Mouse (Mus musculus): Measurements from ENCODE around the gene Ndufab1.
"Not testable (repeated sequence)": the region's sequence is repeated elsewhere in the genome, so short reads cannot be mapped to it uniquely, and the experiment has no call there.

Gene Ndufab1

DNA sequence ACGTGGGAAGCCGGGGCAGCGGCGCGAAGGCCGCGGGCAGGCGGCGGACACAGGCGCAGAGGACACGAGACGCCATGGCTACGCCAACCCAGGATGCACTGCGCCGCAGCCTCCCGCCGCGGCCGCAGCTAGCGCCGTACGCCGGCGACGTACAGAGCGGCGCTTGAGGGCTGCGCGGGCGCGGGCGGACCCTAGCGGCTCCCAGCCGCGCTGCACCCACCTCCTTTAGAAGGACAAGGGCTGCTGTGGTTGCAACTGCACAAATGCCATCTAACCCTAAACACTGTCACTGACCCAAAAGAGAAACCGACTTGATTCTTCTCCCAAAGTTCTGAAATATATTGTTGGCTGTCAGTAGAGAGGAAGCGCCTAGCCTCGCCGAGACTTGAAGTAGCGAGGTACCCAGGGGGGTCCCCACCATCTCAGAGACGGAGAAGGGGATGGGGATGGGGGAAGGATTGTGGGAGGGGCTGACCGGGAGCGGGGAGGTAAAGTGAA, at the start of gene Ndufab1:
Gene Ndufab1 (minus strand): TSS at position 140 of the 498 bp plus-strand sequence.
- peak; percentile 75 for DNase-seq (ENCODE audit: low spot score)

DNA sequence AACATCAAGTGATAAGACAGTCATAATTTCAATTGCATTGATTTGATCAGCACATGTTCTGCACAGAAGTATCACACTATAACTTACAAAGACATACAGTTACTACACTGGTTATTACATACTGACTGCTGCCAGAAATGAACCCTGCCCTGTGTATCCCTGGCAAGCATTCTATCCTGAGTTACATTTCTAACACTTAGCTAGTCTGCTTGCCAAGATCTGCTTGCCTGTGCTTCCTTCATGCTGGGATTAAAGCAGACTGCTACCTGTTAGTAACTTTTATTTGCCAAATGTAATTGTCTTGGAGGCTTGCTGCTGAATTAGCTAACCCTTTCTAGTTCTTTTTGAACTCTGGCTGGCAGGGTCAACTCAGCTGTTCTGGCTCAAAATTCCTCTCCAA, 39.3 kb upstream of the Ndufab1 start:
- DNase-seq (ENCODE audit: low spot score), result no peak

GRCm38 (mm10) chr7:122138190-122138589, 36.5 kb upstream of the Ndufab1 start:
- no peak for DNase-seq (ENCODE audit: low spot score)

DNA sequence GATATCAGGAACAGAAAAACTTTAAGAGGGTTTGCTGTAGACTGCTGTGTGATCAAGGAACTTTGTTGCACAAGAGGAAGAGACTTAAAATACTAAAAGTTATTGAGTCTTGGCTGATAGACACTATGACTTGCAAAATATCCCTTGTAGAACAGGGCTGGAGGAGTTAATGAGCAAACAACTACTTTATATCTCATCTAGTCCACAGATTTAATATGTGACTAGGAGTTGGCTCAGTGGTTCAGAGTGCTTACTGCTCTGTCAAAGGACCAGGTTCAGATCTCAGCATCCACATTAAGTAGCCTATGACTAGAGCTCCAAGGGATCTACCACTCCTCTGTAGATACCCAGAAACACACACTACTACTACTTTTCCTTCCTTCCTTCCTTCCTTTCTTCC, 35.4 kb upstream of the Ndufab1 start:
- no peak for DNase-seq (ENCODE audit: low spot score)

- no peak for DNase-seq (ENCODE audit: low spot score)
Measured at GRCm38 (mm10) chr7:122135070-122135469, 33.4 kb upstream of the Ndufab1 start.

GRCm38 (mm10) chr7:122133338-122133625, 31.6 kb upstream of the Ndufab1 start:
- DNase-seq (ENCODE audit: low spot score), result no peak

DNA sequence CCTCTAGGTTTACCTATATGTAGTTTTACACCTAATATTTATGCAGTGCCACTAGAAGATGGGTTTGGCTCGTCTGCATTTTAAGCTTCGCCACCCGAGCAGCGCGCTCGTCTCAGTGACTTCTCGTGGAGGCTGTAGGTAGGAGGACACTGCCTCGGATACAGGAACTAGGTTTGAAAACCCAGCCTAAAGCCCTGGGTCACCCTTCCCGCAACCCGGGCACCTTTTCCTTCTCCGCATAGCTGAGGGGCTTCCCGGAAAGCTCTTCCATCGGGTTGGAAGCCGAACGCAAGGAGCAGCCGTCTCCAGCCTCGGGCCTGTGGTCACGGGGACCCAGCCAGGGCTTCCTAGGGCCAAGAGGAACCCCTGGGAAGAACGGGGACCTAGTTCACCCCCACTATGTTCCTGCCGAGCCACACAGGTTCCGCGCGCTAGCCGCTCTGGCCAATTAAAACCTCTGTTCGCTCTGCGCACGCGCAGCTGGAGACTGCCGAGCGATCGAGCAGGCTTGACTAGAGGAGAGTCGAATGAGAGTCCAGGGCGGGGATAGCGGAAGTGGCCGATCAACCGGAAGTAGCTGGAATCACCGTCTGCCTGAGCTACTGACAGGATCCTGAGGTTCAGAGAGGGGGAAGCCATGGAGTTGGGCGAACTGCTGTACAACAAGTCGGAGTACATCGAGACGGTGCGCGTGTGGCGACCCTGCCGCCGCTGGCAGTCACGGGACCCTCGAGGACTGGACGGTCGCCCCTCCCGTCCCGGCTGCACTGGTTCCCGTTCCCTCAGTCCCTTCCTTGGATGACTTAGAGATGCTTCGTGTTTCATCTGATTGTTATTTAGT, 31.0 kb upstream of the Ndufab1 start, which contains the start of the genes Palb2 and Dctn5:
Gene Palb2 (minus strand): TSS at position 489 of the 841 bp plus-strand sequence.
Gene Dctn5 (plus strand): TSS at position 545 of the 841 bp plus-strand sequence.
- DNase-seq (ENCODE audit: low spot score), result peak; percentile 97

- DNase-seq (ENCODE audit: low spot score), result no peak
Measured at GRCm38 (mm10) chr7:122131834-122132233, 30.1 kb upstream of the Ndufab1 start.

- DNase-seq (ENCODE audit: low spot score), result no peak
Measured at GRCm38 (mm10) chr7:122126946-122127345, 25.3 kb upstream of the Ndufab1 start.

DNA sequence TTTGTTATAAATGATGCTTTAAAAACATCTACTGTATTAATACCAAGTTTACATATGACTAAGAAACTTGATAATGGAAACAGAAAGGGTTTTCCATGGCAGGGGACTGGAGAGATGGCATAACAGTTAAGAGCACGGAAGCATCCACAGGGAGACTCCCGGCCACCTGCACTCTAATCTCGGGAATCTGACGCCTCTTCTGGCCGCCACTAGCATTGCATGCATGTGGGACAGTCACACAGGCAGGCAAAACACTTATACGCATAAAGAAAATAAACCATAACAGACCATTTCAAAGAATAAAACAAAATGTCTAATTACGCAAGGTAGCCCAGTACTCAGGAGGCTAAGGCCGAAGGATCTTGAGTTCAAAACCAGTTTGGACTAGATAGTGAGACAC, 23.9 kb upstream of the Ndufab1 start:
- no peak for DNase-seq (ENCODE audit: low spot score)

DNA sequence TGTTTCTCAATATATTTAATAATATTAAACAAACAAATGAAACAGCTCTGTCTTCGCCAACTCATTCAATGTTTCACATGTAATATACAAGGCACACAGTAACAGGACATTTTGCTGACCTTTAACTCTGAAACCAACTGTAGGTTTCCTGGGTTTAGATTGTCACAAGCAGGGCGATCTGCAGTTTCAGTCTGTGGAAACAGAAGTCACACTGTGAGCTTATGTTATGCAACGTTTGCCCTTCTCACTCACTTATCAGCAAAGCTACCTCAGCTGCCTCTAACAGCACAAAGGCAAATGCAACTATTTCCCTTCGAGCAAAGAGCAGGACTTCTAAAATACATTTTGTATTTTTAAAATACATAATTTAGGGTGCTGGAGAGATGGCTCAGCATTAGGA, 21.8 kb upstream of the Ndufab1 start:
- DNase-seq (ENCODE audit: low spot score), result no peak

- no peak for DNase-seq (ENCODE audit: low spot score)
Measured at GRCm38 (mm10) chr7:122108206-122108605, 6.5 kb upstream of the Ndufab1 start.

DNA sequence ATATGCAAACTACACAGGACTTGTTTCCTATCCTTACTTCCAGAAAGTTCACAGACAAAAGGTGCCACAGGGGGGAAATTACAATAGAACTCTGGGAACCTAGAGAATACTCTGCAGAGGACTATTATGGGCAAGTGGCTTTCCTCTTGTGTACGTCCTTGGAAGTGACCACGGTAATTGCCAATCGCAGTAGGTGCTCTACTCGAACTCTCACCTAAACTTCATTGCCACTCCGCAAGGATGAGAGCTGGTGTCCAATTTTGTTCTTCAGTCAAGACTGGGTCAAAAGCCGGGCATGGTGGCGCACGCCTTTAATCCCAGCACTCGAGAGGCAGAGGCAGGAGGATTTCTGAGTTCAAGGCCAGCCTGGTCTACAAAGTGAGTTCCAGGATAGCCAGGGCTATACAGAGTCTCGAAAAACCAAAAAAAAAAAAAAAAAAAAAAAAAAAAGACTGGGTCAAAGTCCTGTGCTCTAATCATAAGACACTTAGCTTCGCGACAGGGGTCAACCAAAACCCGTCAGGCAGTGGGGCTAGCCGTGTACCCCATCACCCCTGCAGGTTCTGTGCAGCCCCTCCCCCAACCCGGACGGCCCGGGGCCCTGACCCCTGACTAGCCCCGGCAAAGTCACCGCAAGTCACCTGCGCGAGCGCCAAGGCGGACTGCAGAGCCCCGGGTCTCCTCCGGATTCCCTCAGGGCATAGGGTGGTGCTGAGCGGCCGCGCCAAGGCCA, 506 bp downstream of the Ndufab1 start:
- DNase-seq (ENCODE audit: low spot score), result not testable (repeated sequence)

DNA sequence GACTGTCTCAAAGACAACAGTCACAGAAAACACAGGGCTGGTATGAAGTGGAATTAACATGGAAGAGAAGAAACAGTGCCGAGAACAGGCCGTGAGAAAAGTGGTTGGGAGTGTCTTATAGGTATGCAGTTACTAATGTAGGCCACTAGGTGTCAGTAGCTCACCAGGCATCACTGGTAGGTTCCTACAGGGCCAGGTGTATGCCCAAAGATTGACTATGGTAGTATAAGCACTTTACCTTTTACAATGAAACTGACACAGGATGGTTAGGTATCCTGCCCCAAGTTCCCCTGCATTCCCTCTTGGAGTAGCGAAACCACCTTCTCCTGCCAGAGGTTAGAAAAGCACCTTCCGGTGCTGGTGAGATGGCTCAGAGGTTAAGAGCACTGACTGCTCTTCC, 2.5 kb downstream of the Ndufab1 start:
- DNase-seq (ENCODE audit: low spot score), result peak; percentile 13

GRCm38 (mm10) chr7:122098009-122098408, 3.7 kb downstream of the Ndufab1 start:
- DNase-seq (ENCODE audit: low spot score), result no peak

DNA sequence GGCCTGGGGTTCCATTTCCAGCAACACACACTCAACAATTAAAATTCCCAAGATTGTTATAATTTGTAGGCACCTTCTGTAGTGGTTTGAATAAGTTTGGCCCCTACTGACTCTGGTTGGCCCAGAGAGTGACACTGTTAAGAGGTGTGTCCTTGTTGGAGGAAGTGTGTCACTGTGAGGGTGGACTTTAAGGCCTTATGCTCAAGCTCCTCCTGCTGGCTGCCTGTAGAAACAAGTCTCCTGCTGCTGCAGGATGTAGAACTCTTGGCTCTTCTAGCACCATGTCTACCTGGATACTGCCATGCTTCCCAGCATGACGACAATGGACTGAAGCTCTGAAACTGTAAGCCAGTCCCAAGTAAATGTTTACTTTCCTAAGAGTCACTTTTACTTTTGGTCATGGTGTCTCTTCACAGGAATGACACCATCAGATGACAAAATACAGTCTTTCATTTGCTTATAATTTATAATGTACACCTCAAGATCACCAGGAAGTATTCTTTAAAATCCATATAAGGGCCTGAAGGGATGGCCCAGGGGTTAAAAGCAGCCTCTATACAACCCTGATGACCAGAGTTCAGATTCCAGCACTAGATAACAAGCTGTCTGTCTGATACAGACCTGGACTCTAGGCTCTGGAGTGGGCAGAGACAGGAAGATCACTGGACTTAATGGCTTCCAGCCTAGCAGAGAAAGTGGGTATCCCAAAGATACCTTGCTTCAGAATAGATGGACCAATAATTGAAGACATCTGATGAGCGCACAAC, 6.9 kb downstream of the Ndufab1 start:
- no peak for DNase-seq (ENCODE audit: low spot score)

- no peak for DNase-seq (ENCODE audit: low spot score)
Measured at GRCm38 (mm10) chr7:122087195-122087982, 14.3 kb downstream of the Ndufab1 start.

DNA sequence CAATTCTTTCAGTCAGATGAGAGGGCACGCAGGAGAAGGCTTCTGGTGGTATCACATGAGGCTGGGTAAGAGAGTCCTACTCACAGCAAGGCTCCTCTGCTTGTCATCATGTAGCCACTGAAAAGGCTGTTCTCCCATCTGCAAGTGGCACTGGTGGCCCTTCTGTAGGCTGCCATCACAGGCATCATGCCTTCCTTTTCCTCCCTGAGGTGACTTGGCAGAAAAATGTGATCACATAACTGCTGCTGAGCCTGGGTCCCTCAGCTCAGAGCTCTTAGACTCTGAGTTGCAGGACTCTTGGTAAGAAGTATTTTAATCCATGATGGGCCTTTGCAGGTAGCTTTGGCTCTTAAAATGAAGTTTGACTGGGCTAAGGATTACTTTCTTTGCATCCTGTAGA, 20.6 kb downstream of the Ndufab1 start:
- no peak for DNase-seq (ENCODE audit: low spot score)

DNA sequence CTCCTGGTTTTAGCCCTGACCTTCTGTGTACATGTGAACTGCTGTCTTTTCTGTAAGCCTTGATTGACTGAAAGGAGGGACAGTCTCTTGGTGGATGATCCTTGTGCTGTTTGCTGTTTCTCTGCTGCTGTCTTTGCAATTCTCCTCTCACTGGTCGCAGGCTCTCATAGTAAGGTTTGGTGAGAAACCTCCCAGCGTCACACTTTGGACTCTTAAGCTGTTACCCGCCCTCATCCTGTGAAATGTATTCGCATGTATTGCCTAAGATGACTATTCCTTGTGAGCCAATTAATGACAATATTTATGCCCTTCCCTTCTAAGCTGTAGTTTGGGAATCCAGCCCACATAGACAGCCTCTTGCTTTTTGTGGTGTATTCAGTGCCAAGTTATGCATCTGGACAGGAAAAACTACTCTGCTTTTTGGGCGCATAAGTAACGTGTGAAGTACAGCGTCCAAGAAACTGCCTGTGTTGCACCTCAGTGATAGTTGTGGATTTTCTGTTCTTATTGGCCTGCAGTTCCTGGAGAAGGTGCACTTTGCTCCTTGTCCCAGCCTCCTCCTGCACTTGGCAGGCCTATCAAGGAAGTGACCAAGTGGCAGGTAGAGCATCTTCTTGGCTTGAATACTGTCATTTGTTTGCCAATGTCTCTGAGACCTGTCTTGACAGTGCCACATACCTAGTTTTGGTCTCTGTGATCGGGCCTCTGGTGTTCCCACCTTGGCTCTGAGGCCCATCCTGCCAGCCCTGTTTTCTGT, 21.7 kb downstream of the Ndufab1 start:
- no peak for DNase-seq (ENCODE audit: low spot score)

DNA sequence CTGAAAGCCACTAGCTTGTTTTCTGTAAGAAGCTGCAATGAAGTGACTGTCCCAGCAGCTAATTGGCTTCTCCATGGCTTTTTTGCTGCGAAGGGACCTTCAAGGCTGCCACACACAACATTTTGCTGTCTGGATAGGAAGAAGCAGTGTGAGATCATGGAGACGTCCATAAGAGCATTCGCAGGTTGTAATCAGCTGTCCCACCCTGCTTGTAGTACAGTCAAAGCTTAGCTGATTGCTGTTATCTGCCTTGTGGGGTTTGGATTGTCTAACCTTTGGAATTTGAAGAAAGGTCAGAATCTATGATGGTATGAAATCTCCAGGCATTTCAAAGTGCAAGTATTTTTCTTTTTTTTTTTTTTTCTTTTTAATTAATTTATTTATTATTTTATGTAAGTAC, 27.3 kb downstream of the Ndufab1 start:
- no peak for DNase-seq (ENCODE audit: low spot score)
